Mouse (Mus musculus): ENCODE measurements around the gene Igfbpl1. TPM values are rescaled to one million over a fixed set of nuclear protein-coding genes. Genes with fewer than 3 reads are reported as not detected.
A peak's percentile ranks its signal among the peaks of the same experiment; 100 is the strongest.

The Igfbpl1 gene
- polyA plus RNA-seq, 1 experiment from 2014 or later = 0.11 TPM

DNA sequence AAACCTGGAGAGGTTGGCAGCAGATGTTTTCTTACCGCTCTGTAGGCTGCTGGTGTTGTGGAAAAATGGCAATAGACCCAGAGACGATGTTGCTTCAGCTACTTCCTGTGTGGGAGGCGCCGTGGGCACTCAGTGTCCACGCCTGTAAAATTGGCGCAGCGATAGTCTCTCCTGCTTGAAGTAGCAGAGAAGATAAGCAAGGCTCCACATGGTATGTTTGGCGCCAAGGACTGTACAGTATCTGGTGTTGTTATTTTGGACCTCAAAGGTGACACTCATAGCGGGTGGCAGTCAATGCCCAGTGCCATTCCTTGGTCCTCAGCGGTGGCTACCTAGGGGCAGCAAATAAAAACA, 62.6 kb downstream of the Igfbpl1 start:
- Histone ChIP-seq H3K9ac (peak overlapping the region; percentile 26; the same call in 1 of the 2 replicates), H3K4me2 (peak overlapping the region; percentile 53), H3K4me1 (ENCODE audit: insufficient read depth) (peaks cover 51% of the 10 kb centered on the region), H3K4me3 (ENCODE audit: low read depth, low read length) (peak overlapping the region; percentile 2; the same call in 1 of the 2 replicates), H3K36me3 (ENCODE audit: insufficient read depth) (no peaks in the 10 kb centered on the region), H3K27me3 (ENCODE audit: insufficient read depth, low read length) (peaks cover 7% of the 10 kb centered on the region; the same call in 1 of the 2 replicates), H3K27ac (ENCODE audit: low read depth) (peak overlapping the region; percentile 16; the same call in 1 of the 2 replicates), H3K9me3 (ENCODE audit: low read depth, low read length) (no peaks in the 10 kb centered on the region)
- DNase-seq (no peak), ATAC-seq (ENCODE audit: insufficient read depth) (no peak)
- no peak for TF ChIP-seq CTCF (IDR thresholded peaks at IDR 0.05; ENCODE audit: low read depth)
- WGBS = 22% methylated on average over 10 of the region's 10 CpGs

DNA sequence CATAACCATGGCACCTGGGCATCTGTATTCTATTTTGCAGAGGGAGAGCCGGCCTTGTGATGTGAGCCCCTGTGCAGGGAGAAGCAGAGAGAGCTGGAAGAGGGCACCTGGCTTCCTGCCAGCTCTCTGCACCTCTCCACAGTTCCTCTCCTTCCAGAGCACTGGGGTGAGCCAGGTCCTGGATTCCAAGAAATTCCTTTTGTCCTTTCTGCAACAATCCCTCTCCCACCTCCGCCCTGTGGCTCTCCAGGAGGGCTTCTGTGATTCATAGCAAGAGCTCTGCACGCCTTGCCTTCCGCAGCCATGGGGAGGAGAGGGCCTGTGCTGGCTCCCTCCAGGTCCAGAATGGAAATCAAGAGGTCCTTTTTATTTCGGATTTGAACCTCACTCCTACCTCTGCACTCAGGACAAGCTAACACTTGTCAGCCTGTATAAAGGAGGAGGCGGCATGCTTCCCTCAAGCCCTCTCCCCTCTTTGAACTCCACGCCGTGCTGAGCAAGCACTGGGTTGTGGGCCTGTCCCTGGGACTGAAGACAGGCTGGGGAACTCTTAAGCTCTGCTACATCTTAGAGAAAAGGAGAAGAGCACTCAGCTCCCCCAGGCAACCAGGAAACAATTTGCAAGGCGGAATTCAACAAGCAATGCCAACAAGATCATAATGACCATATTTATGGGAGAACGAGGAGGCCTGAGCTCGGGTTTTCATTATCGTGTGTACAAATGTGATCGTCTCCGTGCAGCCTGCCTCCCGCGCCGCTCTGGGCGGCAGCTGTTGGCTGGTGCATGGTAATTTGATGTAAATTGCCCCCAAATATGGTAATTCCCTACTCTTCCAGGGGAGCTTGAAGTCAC, 63.2 kb downstream of the Igfbpl1 start:
- H3K27me3 ChIP-seq (ENCODE audit: insufficient read depth, low read length) = peaks cover 7% of the 10 kb centered on the region; the same call in 1 of the 2 replicates
- H3K9ac ChIP-seq = peak overlapping the region; percentile 26; the same call in 1 of the 2 replicates
- peak overlapping the region; percentile 53 for H3K4me2 ChIP-seq
- TF ChIP-seq CTCF (IDR thresholded peaks at IDR 0.05; ENCODE audit: low read depth) = no peak
- no peaks in the 10 kb centered on the region for H3K9me3 ChIP-seq (ENCODE audit: low read depth, low read length)
- ATAC-seq (ENCODE audit: insufficient read depth) (no peak), DNase-seq (peak; percentile 58)
- 14% methylated on average over 18 of the region's 18 CpGs for WGBS
- no peaks in the 10 kb centered on the region for H3K36me3 ChIP-seq (ENCODE audit: insufficient read depth)
- H3K4me3 ChIP-seq (ENCODE audit: low read depth, low read length) = peak overlapping the region; percentile 2; the same call in 1 of the 2 replicates
- peaks cover 46% of the 10 kb centered on the region for H3K4me1 ChIP-seq (ENCODE audit: insufficient read depth)
- peak overlapping the region; percentile 16; the same call in 1 of the 2 replicates for H3K27ac ChIP-seq (ENCODE audit: low read depth)

DNA sequence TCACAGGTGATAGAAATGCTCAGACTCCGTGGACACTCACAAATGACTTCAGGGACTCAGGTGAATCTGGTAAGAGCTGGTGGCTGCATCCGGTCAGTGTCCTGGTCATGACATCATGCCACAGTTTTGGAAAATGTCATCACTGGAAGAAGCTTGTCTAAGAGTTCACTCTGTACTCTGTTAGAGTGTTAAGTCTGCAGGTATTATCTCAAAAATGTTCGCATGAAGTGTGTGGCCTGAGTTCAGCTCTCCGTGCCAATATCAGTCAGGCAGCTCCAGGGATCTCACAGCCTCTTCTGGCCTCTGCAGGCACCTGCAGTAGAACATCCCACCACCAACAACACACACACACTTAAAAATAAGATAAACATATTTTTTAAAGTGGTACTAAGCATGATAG, 64.1 kb downstream of the Igfbpl1 start:
- ATAC-seq (ENCODE audit: insufficient read depth) (no peak), DNase-seq (no peak)
- Histone ChIP-seq H3K27ac (ENCODE audit: low read depth) (no peak overlapping the region), H3K4me3 (ENCODE audit: low read depth, low read length) (no peak overlapping the region), H3K9me3 (ENCODE audit: low read depth, low read length) (no peaks in the 10 kb centered on the region), H3K9ac (no peak overlapping the region), H3K27me3 (ENCODE audit: insufficient read depth, low read length) (peaks cover 7% of the 10 kb centered on the region; the same call in 1 of the 2 replicates), H3K36me3 (ENCODE audit: insufficient read depth) (no peaks in the 10 kb centered on the region), H3K4me1 (ENCODE audit: insufficient read depth) (peaks cover 37% of the 10 kb centered on the region), H3K4me2 (no peak overlapping the region)
- no peak for TF ChIP-seq CTCF (IDR thresholded peaks at IDR 0.05; ENCODE audit: low read depth)
- WGBS = 76% methylated on average over 4 of the region's 4 CpGs

Other genes starting within 250 kb of the Igfbpl1 start
- 0.83 and 2.6 TPM in 2 replicates for gene Aldh1b1, start 27.9 kb downstream of the Igfbpl1 start, polyA plus RNA-seq (2014; fragmentation: Nextera tagmentation; extraction: Ambion mirVana)
- gene Stra6l, start 21.7 kb upstream of the Igfbpl1 start, polyA plus RNA-seq (2014; fragmentation: Nextera tagmentation; extraction: Ambion mirVana) = not detected in 2 replicates
- gene Ccdc180, start 63.4 kb upstream of the Igfbpl1 start, polyA plus RNA-seq (2014; fragmentation: Nextera tagmentation; extraction: Ambion mirVana) = 0.13 and 0.30 TPM in 2 replicates
- gene Tdrd7, start 138.4 kb upstream of the Igfbpl1 start, polyA plus RNA-seq (2014; fragmentation: Nextera tagmentation; extraction: Ambion mirVana) = 15.8 and 17.0 TPM in 2 replicates
- 2.0 and 5.0 TPM in 2 replicates for gene Tmod1, start 212.0 kb upstream of the Igfbpl1 start, polyA plus RNA-seq (2014; fragmentation: Nextera tagmentation; extraction: Ambion mirVana)

All from lung, embryonic 14.5 days (tissue).